Comparison of ENCODE assay signal across 22 mouse cellular contexts in the genomic region with DNA sequence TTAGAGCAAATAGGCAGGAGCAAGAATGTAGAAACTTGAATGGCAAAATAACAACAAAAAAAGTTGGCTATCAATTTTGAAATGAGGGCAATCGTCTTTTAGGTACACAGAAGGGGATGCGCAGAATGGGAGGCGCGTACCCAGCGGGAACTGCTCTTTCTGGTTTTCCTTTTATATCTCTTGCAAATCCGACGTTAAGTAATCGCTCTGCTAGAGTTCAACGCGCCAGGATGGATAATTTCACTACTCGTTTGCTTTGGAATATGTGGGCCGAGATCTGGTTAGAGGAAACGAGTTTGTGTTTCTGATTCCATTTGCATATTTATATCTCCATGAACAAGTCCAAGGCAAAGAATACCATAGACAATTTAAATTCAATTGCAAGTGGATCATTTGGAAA.
DNase-seq lines count a peak whose midpoint lies in the region; ATAC-seq and TF ChIP-seq lines count a peak whose summit lies in the region.
"Had no signal": no experiment of that assay in that cellular context is flagged by ENCODE, and none has a peak within 500 bp of the region (broad histone marks: within the 10 kb centered on the region; RNA-seq: fewer than 3 reads in every experiment).

No protein-coding gene starts in this region.

- peak; percentile 58 for ATAC-seq in frontal cortex, adult (ENCODE audit: low TSS enrichment)
- ATAC-seq: activated CD4-positive, CD25-positive, alpha-beta regulatory T cell, adult 4 months; CD4-positive, CD25-positive, alpha-beta regulatory T cell, adult 4 months; forebrain, embryonic 13.5 days; forebrain, embryonic 15.5 days; forebrain, postnatal 0 days had no signal

- no peak for TF ChIP-seq CTCF in left cerebral cortex, adult 2 months (IDR thresholded peaks at IDR 0.05)

- no peak for DNase-seq in frontal cortex, postnatal 36 days (ENCODE audit: low spot score in 2 of 2)
- DNase-seq in left cerebral cortex, adult 2 months (ENCODE audit: extremely low spot score in 1 of 2, low spot score in 2 of 2): no peak
- no peak for DNase-seq in left cerebral cortex, adult 18-20 months (ENCODE audit: low spot score in 2 of 2)
- peak; percentile 40 for DNase-seq in brain, adult 2 months (ENCODE audit: low read depth, low spot score)
- no peak for DNase-seq in testis, postnatal 14 days (ENCODE audit: low spot score)
- DNase-seq: adrenal gland, adult 8-10 months; adrenal gland, postnatal 14 days; adrenal gland, postnatal 36 days; B cell, adult 2 months; cerebellum, adult 11-12 months; cerebellum, adult 2 months; cerebellum, adult 9-10 months; cerebellum, postnatal 10 days; cerebellum, postnatal 25 days; forebrain, postnatal 0 days had no signal

- intact Hi-C loops in left cerebral cortex, adult 2 months (cut with DNase I): no loop called here

- no peak overlapping the region for H3K27ac ChIP-seq in left cerebral cortex, adult 2 months
- H3K27ac ChIP-seq: embryonic facial prominence, embryonic 10.5 days; embryonic facial prominence, embryonic 12.5 days; forebrain, embryonic 13.5 days; forebrain, embryonic 15.5 days had no signal

- H3K4me3 ChIP-seq in left cerebral cortex, adult 2 months: peak overlapping the region; percentile 1; the same call in 1 of the 2 replicates
- H3K4me3 ChIP-seq: embryonic facial prominence, embryonic 10.5 days; embryonic facial prominence, embryonic 12.5 days; forebrain, embryonic 13.5 days; forebrain, embryonic 15.5 days had no signal
